Mouse (Mus musculus): ENCODE data around the gene Olfr1416. TPM values are rescaled to one million over a fixed set of nuclear protein-coding genes. Genes with fewer than 3 reads are reported as not detected.

Olfr1416 gene
- not detected for polyA plus RNA-seq (2012; fragmentation: generic; extraction: Trizol)

DNA sequence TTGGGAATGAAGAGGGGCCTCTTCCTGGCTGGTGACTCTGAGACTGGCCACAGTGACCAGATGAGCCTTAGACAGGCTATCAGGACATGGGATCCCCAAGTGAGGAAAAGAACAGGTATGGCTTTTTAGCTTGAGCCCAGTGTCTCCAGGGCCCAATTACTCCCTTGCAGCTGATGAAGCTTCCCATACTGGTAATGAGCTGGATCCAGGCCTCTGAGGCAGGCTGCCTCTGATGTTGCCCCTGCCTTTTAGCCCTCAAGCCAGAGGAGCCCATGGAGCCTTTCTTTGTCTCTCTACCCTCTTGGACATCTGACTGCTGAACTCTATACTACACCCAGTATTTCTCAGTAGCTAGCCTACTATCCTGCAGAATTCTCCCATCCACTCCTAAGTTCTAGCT is at the start of gene Olfr1416:
Gene Olfr1416 (minus strand): TSS at position 101 of the 400 bp plus-strand sequence.
- Histone ChIP-seq H3K4me2 (ENCODE audit: low read depth) (no peak within 1 kb of the TSS), H3K27me3 (ENCODE audit: control insufficient read depth, insufficient read depth, insufficient read length) (peaks cover 16% of the 10 kb centered on the region), H3K36me3 (ENCODE audit: control insufficient read depth, insufficient read depth) (no peaks in the 10 kb centered on the region), H3K4me3 (no peak within 1 kb of the TSS), H3ac (ENCODE audit: control insufficient read depth, insufficient read length) (no peak within 1 kb of the TSS), H3K79me2 (ENCODE audit: control insufficient read depth, insufficient read depth) (no peaks in the 10 kb centered on the region)
- no peak for TF ChIP-seq USF1 (IDR thresholded peaks at IDR 0.05; ENCODE audit: low read depth)
- TF ChIP-seq POLR2AphosphoS2 (IDR thresholded peaks at IDR 0.05; ENCODE audit: insufficient read length, low read depth) = no peak

DNA sequence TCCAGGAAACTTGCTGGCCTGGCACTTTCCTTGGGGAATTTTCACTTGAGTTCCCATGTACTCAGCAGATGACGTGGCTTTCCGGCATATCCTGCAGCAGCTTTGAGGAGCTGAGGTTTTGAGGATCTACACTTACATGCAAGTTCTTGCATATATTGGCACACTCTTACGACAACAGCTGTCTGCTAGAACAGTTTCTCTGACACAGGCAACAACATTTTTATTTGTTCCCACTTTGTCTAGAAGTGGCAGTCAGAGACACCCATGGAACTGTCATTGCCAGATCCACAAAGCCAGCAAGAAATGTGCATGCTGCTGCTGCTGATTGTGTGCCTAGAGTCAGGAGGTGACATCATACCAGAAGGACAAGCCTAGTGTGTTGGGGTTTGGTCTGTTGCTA is 38.9 kb upstream of the Olfr1416 start:
- H3K79me2 ChIP-seq (ENCODE audit: control insufficient read depth, insufficient read depth) = no peaks in the 10 kb centered on the region
- H3K4me2 ChIP-seq (ENCODE audit: low read depth) = no peak overlapping the region
- peaks cover 19% of the 10 kb centered on the region for H3K27me3 ChIP-seq (ENCODE audit: control insufficient read depth, insufficient read depth, insufficient read length)
- H3K4me3 ChIP-seq = no peak overlapping the region
- TF ChIP-seq POLR2AphosphoS2 (IDR thresholded peaks at IDR 0.05; ENCODE audit: insufficient read length, low read depth) (no peak), TCF12 (IDR thresholded peaks at IDR 0.05; ENCODE audit: insufficient read depth, poor library complexity, severe bottlenecking) (no peak), MYOD1 (IDR thresholded peaks at IDR 0.05; ENCODE audit: control insufficient read depth in 1 of 3, insufficient read length in 2 of 3, low read depth in 2 of 3) (no peak), E2F4 (IDR thresholded peaks at IDR 0.05; ENCODE audit: insufficient read depth) (no peak), USF1 (IDR thresholded peaks at IDR 0.05; ENCODE audit: low read depth) (no peak), POLR2A (IDR thresholded peaks at IDR 0.05; ENCODE audit: insufficient read length, low read depth) (no peak), SRF (IDR thresholded peaks at IDR 0.05; ENCODE audit: control insufficient read depth, insufficient read length, low read depth) (no peak)
- H3K36me3 ChIP-seq (ENCODE audit: control insufficient read depth, insufficient read depth) = no peaks in the 10 kb centered on the region
- no peak overlapping the region for H3ac ChIP-seq (ENCODE audit: control insufficient read depth, insufficient read length)

GRCm38 (mm10) chr1:92521376-92521775 is 36.5 kb upstream of the Olfr1416 start:
- TF ChIP-seq SRF (IDR thresholded peaks at IDR 0.05; ENCODE audit: control insufficient read depth, insufficient read length, low read depth) = no peak
- TF ChIP-seq TCF3 (IDR thresholded peaks at IDR 0.05; ENCODE audit: insufficient read length, low read depth) = no peak
- TF ChIP-seq CEBPB (IDR thresholded peaks at IDR 0.05; ENCODE audit: insufficient read depth, poor library complexity, severe bottlenecking) = no peak
- no peak for TF ChIP-seq TCF12 (IDR thresholded peaks at IDR 0.05; ENCODE audit: insufficient read depth, poor library complexity, severe bottlenecking)
- no peak for TF ChIP-seq MAX (IDR thresholded peaks at IDR 0.05; ENCODE audit: low read depth)
- no peak for TF ChIP-seq MYOG (IDR thresholded peaks at IDR 0.05; ENCODE audit: control insufficient read depth in 1 of 3, insufficient read depth in 1 of 3, insufficient read length in 2 of 3, low read depth in 2 of 3)
- TF ChIP-seq USF1 (IDR thresholded peaks at IDR 0.05; ENCODE audit: low read depth) = no peak
- no peak for TF ChIP-seq MYOD1 (IDR thresholded peaks at IDR 0.05; ENCODE audit: control insufficient read depth in 1 of 3, insufficient read length in 2 of 3, low read depth in 2 of 3)
- TF ChIP-seq REST (IDR thresholded peaks at IDR 0.05; ENCODE audit: insufficient read depth, insufficient read length) = no peak
- TF ChIP-seq POLR2AphosphoS2 (IDR thresholded peaks at IDR 0.05; ENCODE audit: insufficient read length, low read depth) = no peak
- TF ChIP-seq E2F4 (IDR thresholded peaks at IDR 0.05; ENCODE audit: insufficient read depth) = no peak
- no peak for TF ChIP-seq POLR2A (IDR thresholded peaks at IDR 0.05; ENCODE audit: insufficient read length, low read depth)
- H3K4me2 ChIP-seq (ENCODE audit: low read depth) = no peak overlapping the region

DNA sequence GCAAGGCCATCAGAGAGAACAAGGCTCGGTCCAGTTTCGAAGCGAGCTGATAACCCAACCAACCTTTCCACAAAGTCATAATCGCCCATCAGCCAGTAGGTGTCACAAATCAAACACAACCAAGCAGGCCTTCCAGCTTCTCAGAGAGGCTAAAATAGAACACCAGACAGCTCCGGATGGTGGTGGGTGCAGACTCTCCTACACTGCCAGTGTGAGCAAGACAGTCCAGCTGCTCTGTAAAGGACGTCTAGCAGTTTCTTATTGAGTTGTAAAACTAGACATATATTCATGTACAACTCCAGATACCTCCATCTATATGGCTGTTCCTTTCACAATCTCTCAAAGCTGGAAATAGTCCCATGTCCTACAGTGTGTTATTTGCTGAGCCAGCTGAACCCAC is 34.1 kb upstream of the Olfr1416 start:
- H3K4me2 ChIP-seq (ENCODE audit: low read depth) = no peak overlapping the region
- no peaks in the 10 kb centered on the region for H3K36me3 ChIP-seq (ENCODE audit: control insufficient read depth, insufficient read depth)
- H3ac ChIP-seq (ENCODE audit: control insufficient read depth, insufficient read length) = no peak overlapping the region
- H3K4me3 ChIP-seq = no peak overlapping the region
- H3K27me3 ChIP-seq (ENCODE audit: control insufficient read depth, insufficient read depth, insufficient read length) = peaks cover 37% of the 10 kb centered on the region
- TF ChIP-seq USF1 (IDR thresholded peaks at IDR 0.05; ENCODE audit: low read depth) (no peak), TCF12 (IDR thresholded peaks at IDR 0.05; ENCODE audit: insufficient read depth, poor library complexity, severe bottlenecking) (no peak), CEBPB (IDR thresholded peaks at IDR 0.05; ENCODE audit: insufficient read depth, poor library complexity, severe bottlenecking) (no peak), MYOG (IDR thresholded peaks at IDR 0.05; ENCODE audit: control insufficient read depth in 1 of 3, insufficient read depth in 1 of 3, insufficient read length in 2 of 3, low read depth in 2 of 3) (no peak), MAX (IDR thresholded peaks at IDR 0.05; ENCODE audit: low read depth) (no peak), E2F4 (IDR thresholded peaks at IDR 0.05; ENCODE audit: insufficient read depth) (no peak), TCF3 (IDR thresholded peaks at IDR 0.05; ENCODE audit: insufficient read length, low read depth) (no peak), POLR2AphosphoS2 (IDR thresholded peaks at IDR 0.05; ENCODE audit: insufficient read length, low read depth) (no peak), MYOD1 (IDR thresholded peaks at IDR 0.05; ENCODE audit: control insufficient read depth in 1 of 3, insufficient read length in 2 of 3, low read depth in 2 of 3) (no peak), REST (IDR thresholded peaks at IDR 0.05; ENCODE audit: insufficient read depth, insufficient read length) (no peak), POLR2A (IDR thresholded peaks at IDR 0.05; ENCODE audit: insufficient read length, low read depth) (no peak), SRF (IDR thresholded peaks at IDR 0.05; ENCODE audit: control insufficient read depth, insufficient read length, low read depth) (no peak)
- no peaks in the 10 kb centered on the region for H3K79me2 ChIP-seq (ENCODE audit: control insufficient read depth, insufficient read depth)

More at GRCm38 (mm10) chr1:92521376-92521775, 36.5 kb upstream of the Olfr1416 start:
- Histone ChIP-seq H3K79me2 (ENCODE audit: control insufficient read depth, insufficient read depth) (no peaks in the 10 kb centered on the region), H3K27me3 (ENCODE audit: control insufficient read depth, insufficient read depth, insufficient read length) (peaks cover 35% of the 10 kb centered on the region), H3ac (ENCODE audit: control insufficient read depth, insufficient read length) (no peak overlapping the region), H3K4me3 (no peak overlapping the region), H3K36me3 (ENCODE audit: control insufficient read depth, insufficient read depth) (no peaks in the 10 kb centered on the region)

DNA sequence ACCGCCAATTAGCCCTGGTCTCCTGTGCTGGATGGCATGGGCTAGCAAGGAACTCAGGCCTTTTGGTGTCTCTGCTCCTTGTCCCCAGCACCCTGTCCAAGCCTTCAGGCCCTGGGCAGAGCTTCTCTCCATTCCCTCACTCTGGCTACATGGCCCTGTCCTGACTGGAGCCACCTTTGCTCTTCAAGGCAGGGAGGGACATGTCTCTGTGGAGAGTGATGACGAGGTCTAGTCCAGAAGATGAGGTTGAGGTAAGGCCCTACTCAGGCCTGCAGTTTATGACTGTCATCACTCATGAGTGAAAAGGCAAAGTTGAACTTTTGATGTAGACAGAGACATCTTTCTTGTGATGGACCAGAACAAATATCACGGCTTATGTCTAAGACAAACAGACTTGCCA is 33.6 kb upstream of the Olfr1416 start, which contains the start of gene Olfr1414:
Gene Olfr1414 (minus strand): TSS at position 101 of the 400 bp plus-strand sequence.
- TF ChIP-seq REST (IDR thresholded peaks at IDR 0.05; ENCODE audit: insufficient read depth, insufficient read length) (no peak), POLR2AphosphoS2 (IDR thresholded peaks at IDR 0.05; ENCODE audit: insufficient read length, low read depth) (no peak), CEBPB (IDR thresholded peaks at IDR 0.05; ENCODE audit: insufficient read depth, poor library complexity, severe bottlenecking) (no peak), TCF3 (IDR thresholded peaks at IDR 0.05; ENCODE audit: insufficient read length, low read depth) (no peak), POLR2A (IDR thresholded peaks at IDR 0.05; ENCODE audit: insufficient read length, low read depth) (no peak)
- H3K27me3 ChIP-seq (ENCODE audit: control insufficient read depth, insufficient read depth, insufficient read length) = peaks cover 37% of the 10 kb centered on the region

More for the DNA sequence above, 33.6 kb upstream of the Olfr1416 start, which contains the start of gene Olfr1414:
- Histone ChIP-seq H3K4me3 (no peak within 1 kb of the TSS), H3K79me2 (ENCODE audit: control insufficient read depth, insufficient read depth) (no peaks in the 10 kb centered on the region), H3K4me2 (ENCODE audit: low read depth) (no peak within 1 kb of the TSS), H3K36me3 (ENCODE audit: control insufficient read depth, insufficient read depth) (no peaks in the 10 kb centered on the region), H3ac (ENCODE audit: control insufficient read depth, insufficient read length) (no peak within 1 kb of the TSS)

Data from myocyte (in vitro differentiated cells).